Mouse (Mus musculus) hindbrain, embryonic 14.5 days (tissue): ENCODE results near the gene Ttc34. TPM values are rescaled to one million over a fixed set of nuclear protein-coding genes. Genes with fewer than 3 reads are reported as not detected.

ENCODE experiments used
- ATAC-seq: fragments of 200-750 bp; cut with Nextera tagmentation; 2 replicates; pipeline ENCODE4 v1.8.0; 2017; ENCODE audit warnings: moderate number of reproducible peaks, mild to moderate bottlenecking, moderate TSS enrichment, moderate library complexity; ENCODE audit not compliant: low FRiP score
- DNase-seq: peaks from one replicate; pipeline ENCODE4 v3.0.0-alpha.2; 2015; ENCODE audit warnings: low spot score
- H3K27ac ChIP-seq: fragments of 300-500 bp; sonication (generic); 2 replicates; pipeline ENCODE4 v1.5.1; 2014; ENCODE audit warnings: mild to moderate bottlenecking, moderate library complexity
- H3K27me3 ChIP-seq: fragments of 300-500 bp; sonication (generic); 2 replicates; pipeline ENCODE4 v1.6.1; 2014; ENCODE audit warnings: mild to moderate bottlenecking, low read length, mixed read lengths; ENCODE audit not compliant: control insufficient read depth, insufficient read depth
- H3K36me3 ChIP-seq: fragments of 300-500 bp; sonication (generic); replicated peaks from 2 replicates; pipeline ENCODE4 v1.6.1; 2014; ENCODE audit not compliant: control insufficient read depth, insufficient read depth
- H3K4me1 ChIP-seq: fragments of 300-500 bp; sonication (generic); replicated peaks from 2 replicates; pipeline ENCODE4 v1.6.1; 2014; ENCODE audit warnings: antibody characterized with exemption, low read length, mixed read lengths; ENCODE audit not compliant: control insufficient read depth, insufficient read depth
- H3K4me2 ChIP-seq: fragments of 300-500 bp; sonication (generic); replicated peaks from 2 replicates; pipeline ENCODE4 v1.6.1; 2014; ENCODE audit warnings: mild to moderate bottlenecking, moderate library complexity
- H3K4me3 ChIP-seq: fragments of 300-500 bp; sonication (generic); replicated peaks from 2 replicates; pipeline ENCODE4 v1.5.1; 2014; ENCODE audit warnings: mild to moderate bottlenecking, low read length
- H3K9ac ChIP-seq: fragments of 300-500 bp; sonication (generic); 2 replicates; pipeline ENCODE4 v1.6.1; 2014
- H3K9me3 ChIP-seq: fragments of 300-500 bp; sonication (generic); 2 replicates; pipeline ENCODE4 v1.6.1; 2016; ENCODE audit warnings: low read length; ENCODE audit not compliant: control insufficient read depth
- WGBS: fragments of 180-500 bp; shearing (Covaris S2); extraction: QIAGEN DNeasy Blood & Tissue Kit; methylation state at CpG from one replicate; pipeline ENCODE4 v1.1.7; 2014; 5-methylcytosine and 5-hydroxymethylcytosine counted together
- polyA plus RNA-seq: library from polyadenylated mRNA; unstranded; fragments of >200 nt; fragmentation: Nextera tagmentation; extraction: Ambion mirVana; gene quantifications from 2 replicates; pipeline ENCODE4 v1.2.1, GENCODE M21; 2014

Gene Ttc34
- polyA plus RNA-seq, 1 experiment from 2014 or later, result 2.4 TPM

DNA sequence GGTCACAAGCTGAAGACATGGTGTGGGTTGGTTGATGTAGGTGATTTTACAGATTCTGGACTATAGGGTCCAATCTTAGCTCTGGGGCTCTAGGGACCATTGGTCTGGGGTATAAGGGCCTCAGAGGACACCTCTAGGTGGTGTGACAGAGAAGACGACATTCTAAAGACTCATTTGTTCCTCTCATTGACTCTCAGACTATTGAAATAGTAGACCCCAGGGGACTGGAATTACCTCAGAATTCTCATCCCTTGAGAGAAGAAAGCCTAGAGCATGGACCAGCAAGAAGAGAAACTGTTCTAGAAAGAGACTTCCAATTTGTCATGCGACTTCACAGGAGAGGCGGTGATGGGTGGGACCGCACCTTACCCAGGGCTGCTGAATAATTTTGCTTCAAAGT is 77.0 kb downstream of the Ttc34 start:
- Histone ChIP-seq H3K4me2 (no peak overlapping the region), H3K27me3 (no peaks in the 10 kb centered on the region), H3K9me3 (no peaks in the 10 kb centered on the region), H3K27ac (no peak overlapping the region), H3K4me1 (no peaks in the 10 kb centered on the region), H3K4me3 (no peak overlapping the region), H3K36me3 (no peaks in the 10 kb centered on the region), H3K9ac (no peak overlapping the region)
- 93% methylated on average over 4 of the region's 4 CpGs for WGBS
- DNase-seq, result no peak
- ATAC-seq, result no peak

DNA sequence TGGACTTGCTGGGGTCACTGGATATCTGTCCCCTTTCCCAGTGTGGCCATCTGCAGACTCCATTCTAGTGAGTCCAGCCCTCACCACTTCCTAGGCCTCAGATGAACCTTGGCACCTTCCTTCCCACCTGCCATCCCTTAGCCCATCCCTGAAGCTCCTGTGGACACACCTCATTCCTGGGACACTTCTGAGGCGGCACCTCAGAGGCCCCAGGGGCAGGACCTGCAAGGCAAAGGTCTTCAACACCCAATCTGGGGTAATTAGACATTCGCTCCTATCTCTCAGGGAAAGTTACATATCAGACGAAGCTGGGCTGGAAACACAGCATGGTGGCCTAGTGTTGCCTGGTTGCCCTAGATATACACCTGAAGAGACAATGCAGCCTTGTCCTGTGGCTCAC is 77.4 kb downstream of the Ttc34 start:
- Histone ChIP-seq H3K36me3 (no peaks in the 10 kb centered on the region), H3K4me3 (no peak overlapping the region)
- 83% methylated on average over 3 of the region's 3 CpGs for WGBS

DNA sequence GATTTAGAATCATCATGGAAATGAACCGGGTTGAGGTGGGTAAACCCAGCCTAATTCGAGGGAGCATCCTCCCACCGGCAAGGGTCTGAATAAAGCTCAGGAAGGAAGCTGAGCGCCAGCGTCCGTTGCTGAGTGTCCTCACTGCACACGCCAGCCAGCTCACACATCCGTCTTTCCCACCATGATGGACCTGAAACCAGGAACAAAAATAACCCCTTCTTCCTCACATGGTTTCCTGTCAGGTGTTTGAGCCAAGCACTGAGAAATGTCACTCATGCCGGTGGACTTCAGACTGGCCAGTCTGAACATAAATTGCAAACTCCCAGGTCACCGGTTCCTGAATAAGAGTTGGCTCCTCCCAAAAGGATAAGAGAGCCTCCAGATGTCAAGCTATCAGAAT is 78.0 kb downstream of the Ttc34 start:
- ATAC-seq, result no peak
- no peak overlapping the region for H3K27ac ChIP-seq
- no peak overlapping the region for H3K4me2 ChIP-seq
- no peak for DNase-seq
- H3K27me3 ChIP-seq, result no peaks in the 10 kb centered on the region
- no peaks in the 10 kb centered on the region for H3K4me1 ChIP-seq
- H3K36me3 ChIP-seq, result no peaks in the 10 kb centered on the region
- no peaks in the 10 kb centered on the region for H3K9me3 ChIP-seq
- WGBS, result 87% methylated on average over 10 of the region's 10 CpGs
- H3K9ac ChIP-seq, result no peak overlapping the region
- H3K4me3 ChIP-seq, result no peak overlapping the region

More for the DNA sequence above, 77.4 kb downstream of the Ttc34 start:
- Histone ChIP-seq H3K27ac (no peak overlapping the region), H3K9me3 (no peaks in the 10 kb centered on the region), H3K4me1 (no peaks in the 10 kb centered on the region), H3K4me2 (no peak overlapping the region), H3K9ac (no peak overlapping the region), H3K27me3 (no peaks in the 10 kb centered on the region)
- DNase-seq, result no peak
- no peak for ATAC-seq

DNA sequence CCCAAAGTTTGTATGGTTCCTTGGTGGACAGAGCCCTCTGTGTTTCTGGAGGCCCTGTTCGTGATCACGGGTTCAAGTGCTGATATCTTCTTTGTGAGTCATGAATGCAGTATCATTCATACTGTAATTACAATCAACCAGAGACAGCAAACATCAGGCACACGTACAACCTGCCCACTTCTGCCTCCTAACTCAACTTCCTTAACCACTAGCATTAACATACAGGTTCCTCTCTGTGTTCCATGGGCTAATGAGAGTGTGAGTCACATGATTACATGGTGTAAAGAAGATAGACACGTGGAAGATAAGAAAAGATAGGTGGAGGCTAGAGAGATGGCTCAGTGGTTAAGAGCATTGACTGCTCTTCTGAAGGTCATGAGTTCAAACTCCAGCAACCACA is 79.4 kb downstream of the Ttc34 start:
- DNase-seq, result no peak
- H3K27me3 ChIP-seq, result no peaks in the 10 kb centered on the region
- no peak overlapping the region for H3K4me2 ChIP-seq
- H3K4me1 ChIP-seq, result no peaks in the 10 kb centered on the region
- no peak overlapping the region for H3K9ac ChIP-seq
- H3K9me3 ChIP-seq, result no peaks in the 10 kb centered on the region
- no peak overlapping the region for H3K4me3 ChIP-seq
- ATAC-seq, result no peak
- no peak overlapping the region for H3K27ac ChIP-seq
- WGBS, result 91% methylated on average over 4 of the region's 4 CpGs
- no peaks in the 10 kb centered on the region for H3K36me3 ChIP-seq

Other genes starting within 250 kb of the Ttc34 start
- 13.2 and 15.6 TPM in 2 replicates for gene Prdm16, start 200.6 kb upstream of the Ttc34 start, polyA plus RNA-seq
- not detected in 2 replicates for gene Actrt2, start 169.6 kb upstream of the Ttc34 start, polyA plus RNA-seq
- 0.23 and 0.65 TPM in 2 replicates for gene Mmel1, start 32.1 kb downstream of the Ttc34 start, polyA plus RNA-seq
- gene Fam213b, start 61.7 kb downstream of the Ttc34 start, polyA plus RNA-seq, result 55.9 and 57.1 TPM in 2 replicates
- 0.40 TPM in 1 of 2 replicates, not detected in the other for gene Tnfrsf14, start 91.1 kb downstream of the Ttc34 start, polyA plus RNA-seq
- gene Hes5, start 123.5 kb downstream of the Ttc34 start, polyA plus RNA-seq, result 70.0 and 102 TPM in 2 replicates
- gene Pank4, start 126.7 kb downstream of the Ttc34 start, polyA plus RNA-seq, result 34.1 and 34.4 TPM in 2 replicates
- gene Plch2, start 219.3 kb downstream of the Ttc34 start, polyA plus RNA-seq, result 13.4 and 13.8 TPM in 2 replicates
- gene Pex10, start 229.6 kb downstream of the Ttc34 start, polyA plus RNA-seq, result 5.4 and 7.0 TPM in 2 replicates
- 145 and 148 TPM in 2 replicates for gene Rer1, start 248.9 kb downstream of the Ttc34 start, polyA plus RNA-seq
- gene Morn1, start 249.1 kb downstream of the Ttc34 start, polyA plus RNA-seq, result 6.1 and 8.7 TPM in 2 replicates